Mouse (Mus musculus): ENCODE measurements around the gene Paxbp1. TPM values are rescaled to one million over a fixed set of nuclear protein-coding genes. Genes with fewer than 3 reads are reported as not detected.

Gene Paxbp1
- polyA plus RNA-seq, 1 experiment, result 72.0 TPM

- no peak overlapping the region for H3K27ac ChIP-seq (ENCODE audit: control insufficient read depth, insufficient read depth, low read depth, low read length, poor library complexity)
- H3K4me1 ChIP-seq (ENCODE audit: control insufficient read depth, insufficient read depth, low read length), result no peaks in the 10 kb centered on the region; the same call in 1 of the 2 replicates
- H3K4me3 ChIP-seq (replicated peaks; ENCODE audit: control insufficient read depth, low read depth, low read length), result no peak overlapping the region
- WGBS, result 59% methylated on average over 4 of the region's 4 CpGs
- TF ChIP-seq POLR2A (IDR thresholded peaks at IDR 0.05; ENCODE audit: borderline replicate concordance, control insufficient read depth, low read depth, low read length) (no peak), CTCF (IDR thresholded peaks at IDR 0.05; ENCODE audit: control insufficient read depth, insufficient read depth, low read length) (no peak)
Observed at GRCm38 (mm10) chr16:91057261-91057660, 12.9 kb upstream of the Paxbp1 start.

- TF ChIP-seq POLR2A (IDR thresholded peaks at IDR 0.05; ENCODE audit: borderline replicate concordance, control insufficient read depth, low read depth, low read length), result no peak
- Histone ChIP-seq H3K4me3 (replicated peaks; ENCODE audit: control insufficient read depth, low read depth, low read length) (no peak overlapping the region), H3K4me1 (ENCODE audit: control insufficient read depth, insufficient read depth, low read length) (no peaks in the 10 kb centered on the region; the same call in 1 of the 2 replicates), H3K27ac (ENCODE audit: control insufficient read depth, insufficient read depth, low read depth, low read length, poor library complexity) (no peak overlapping the region)
- WGBS, result 14% methylated on average over 16 of the region's 16 CpGs
Observed at GRCm38 (mm10) chr16:91056043-91056821, 11.9 kb upstream of the Paxbp1 start.

- no peak overlapping the region for H3K27ac ChIP-seq (ENCODE audit: control insufficient read depth, insufficient read depth, low read depth, low read length, poor library complexity)
- no peak overlapping the region for H3K4me3 ChIP-seq (replicated peaks; ENCODE audit: control insufficient read depth, low read depth, low read length)
- TF ChIP-seq CTCF (IDR thresholded peaks at IDR 0.05; ENCODE audit: control insufficient read depth, insufficient read depth, low read length) (no peak), POLR2A (IDR thresholded peaks at IDR 0.05; ENCODE audit: borderline replicate concordance, control insufficient read depth, low read depth, low read length) (no peak)
- 86% methylated on average over 5 of the region's 5 CpGs for WGBS
- H3K4me1 ChIP-seq (ENCODE audit: control insufficient read depth, insufficient read depth, low read length), result no peaks in the 10 kb centered on the region; the same call in 1 of the 2 replicates
Observed at GRCm38 (mm10) chr16:91055150-91055549, 10.8 kb upstream of the Paxbp1 start.

- WGBS, result 73% methylated on average over 8 of the region's 8 CpGs
- no peak for TF ChIP-seq POLR2A (IDR thresholded peaks at IDR 0.05; ENCODE audit: borderline replicate concordance, control insufficient read depth, low read depth, low read length)
- no peak for TF ChIP-seq CTCF (IDR thresholded peaks at IDR 0.05; ENCODE audit: control insufficient read depth, insufficient read depth, low read length)
- Histone ChIP-seq H3K4me3 (replicated peaks; ENCODE audit: control insufficient read depth, low read depth, low read length) (no peak overlapping the region), H3K4me1 (ENCODE audit: control insufficient read depth, insufficient read depth, low read length) (no peaks in the 10 kb centered on the region; the same call in 1 of the 2 replicates), H3K27ac (ENCODE audit: control insufficient read depth, insufficient read depth, low read depth, low read length, poor library complexity) (no peak overlapping the region)
Observed at GRCm38 (mm10) chr16:91053599-91053998, 9.3 kb upstream of the Paxbp1 start.

- H3K4me3 ChIP-seq (replicated peaks; ENCODE audit: control insufficient read depth, low read depth, low read length), result no peak overlapping the region
- peak; percentile 65 for TF ChIP-seq CTCF (IDR thresholded peaks at IDR 0.05; ENCODE audit: control insufficient read depth, insufficient read depth, low read length)
- TF ChIP-seq POLR2A (IDR thresholded peaks at IDR 0.05; ENCODE audit: borderline replicate concordance, control insufficient read depth, low read depth, low read length), result no peak
- H3K27ac ChIP-seq (ENCODE audit: control insufficient read depth, insufficient read depth, low read depth, low read length, poor library complexity), result no peak overlapping the region
- WGBS, result 70% methylated on average over 8 of the region's 8 CpGs
- H3K4me1 ChIP-seq (ENCODE audit: control insufficient read depth, insufficient read depth, low read length), result no peaks in the 10 kb centered on the region; the same call in 1 of the 2 replicates
Observed at GRCm38 (mm10) chr16:91045511-91045910, 1.2 kb upstream of the Paxbp1 start.

- peak overlapping the region; percentile 99 for H3K4me3 ChIP-seq (replicated peaks; ENCODE audit: control insufficient read depth, low read depth, low read length)
- no peaks in the 10 kb centered on the region; the same call in 1 of the 2 replicates for H3K4me1 ChIP-seq (ENCODE audit: control insufficient read depth, insufficient read depth, low read length)
- WGBS, result 1% methylated on average over 63 of the region's 63 CpGs
- no peak for TF ChIP-seq CTCF (IDR thresholded peaks at IDR 0.05; ENCODE audit: control insufficient read depth, insufficient read depth, low read length)
- TF ChIP-seq POLR2A (IDR thresholded peaks at IDR 0.05; ENCODE audit: borderline replicate concordance, control insufficient read depth, low read depth, low read length), result 0 out of 2 replicates have a peak, but pooled peaks have one; percentile 15
- peak overlapping the region; percentile 93 for H3K27ac ChIP-seq (ENCODE audit: control insufficient read depth, insufficient read depth, low read depth, low read length, poor library complexity)
Observed at GRCm38 (mm10) chr16:91043461-91044248, 688 bp downstream of the Paxbp1 start.

- H3K27ac ChIP-seq (ENCODE audit: control insufficient read depth, insufficient read depth, low read depth, low read length, poor library complexity), result no peak overlapping the region
- H3K4me3 ChIP-seq (replicated peaks; ENCODE audit: control insufficient read depth, low read depth, low read length), result no peak overlapping the region
- TF ChIP-seq CTCF (IDR thresholded peaks at IDR 0.05; ENCODE audit: control insufficient read depth, insufficient read depth, low read length), result no peak
- no peak for TF ChIP-seq POLR2A (IDR thresholded peaks at IDR 0.05; ENCODE audit: borderline replicate concordance, control insufficient read depth, low read depth, low read length)
- 11% methylated on average over 1 of the region's 1 CpGs for WGBS
- no peaks in the 10 kb centered on the region; the same call in 1 of the 2 replicates for H3K4me1 ChIP-seq (ENCODE audit: control insufficient read depth, insufficient read depth, low read length)
Observed at GRCm38 (mm10) chr16:91042640-91043039, 1.7 kb downstream of the Paxbp1 start.

- Histone ChIP-seq H3K4me3 (replicated peaks; ENCODE audit: control insufficient read depth, low read depth, low read length) (no peak overlapping the region), H3K27ac (ENCODE audit: control insufficient read depth, insufficient read depth, low read depth, low read length, poor library complexity) (no peak overlapping the region), H3K4me1 (ENCODE audit: control insufficient read depth, insufficient read depth, low read length) (no peaks in the 10 kb centered on the region)
- WGBS, result 81% methylated on average over 10 of the region's 10 CpGs
- TF ChIP-seq CTCF (IDR thresholded peaks at IDR 0.05; ENCODE audit: control insufficient read depth, insufficient read depth, low read length) (no peak), POLR2A (IDR thresholded peaks at IDR 0.05; ENCODE audit: borderline replicate concordance, control insufficient read depth, low read depth, low read length) (no peak)
Observed at GRCm38 (mm10) chr16:91035866-91036265, 8.5 kb downstream of the Paxbp1 start.
